Comparison of ENCODE assay signal across 27 mouse cellular contexts in the genomic region with DNA sequence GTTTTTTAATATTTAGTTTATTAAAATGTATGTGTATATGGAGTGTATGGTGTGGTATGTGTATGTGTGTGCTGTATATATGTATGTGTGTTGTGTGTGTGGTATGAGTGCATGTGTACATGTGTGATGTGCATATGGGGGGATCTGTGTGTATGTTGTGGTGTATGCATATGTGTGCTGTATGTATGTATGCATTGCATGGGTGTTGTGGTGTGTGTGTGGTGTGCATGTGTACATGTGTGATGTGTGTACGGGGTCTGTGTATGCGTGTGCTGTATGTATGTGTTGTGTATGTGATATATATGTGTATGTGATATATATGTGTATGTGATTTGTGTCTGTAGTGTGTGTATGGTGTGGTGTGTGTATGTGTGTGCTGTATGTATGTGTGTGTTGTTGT.
DNase-seq lines count a peak whose midpoint lies in the region; ATAC-seq lines count a peak whose summit lies in the region.
"Had no signal": no experiment of that assay in that cellular context is flagged by ENCODE, and none has a peak within 500 bp of the region (broad histone marks: within the 10 kb centered on the region; RNA-seq: fewer than 3 reads in every experiment).

No protein-coding gene starts in this region.

- H3K4me3 ChIP-seq in embryonic facial prominence, embryonic 12.5 days, result no peak overlapping the region
- H3K4me3 ChIP-seq in embryonic facial prominence, embryonic 10.5 days, result no peak overlapping the region
- H3K4me3 ChIP-seq in hindbrain, embryonic 16.5 days (ENCODE audit: low read length), result no peak overlapping the region
- no peak overlapping the region for H3K4me3 ChIP-seq in hindbrain, embryonic 10.5 days
- H3K4me3 ChIP-seq in lung, embryonic 15.5 days, result no peak overlapping the region
- H3K4me3 ChIP-seq in neural tube, embryonic 12.5 days, result no peak overlapping the region
- no peak overlapping the region for H3K4me3 ChIP-seq in neural tube, embryonic 15.5 days (replicated peaks)
- H3K4me3 ChIP-seq: erythroblast, embryonic 14.5 days; left cerebral cortex, adult 2 months; limb, embryonic 15.5 days; liver, embryonic 15.5 days; stomach, embryonic 15.5 days had no signal

- no peak overlapping the region for H3K9ac ChIP-seq in embryonic facial prominence, embryonic 12.5 days
- no peak overlapping the region for H3K9ac ChIP-seq in hindbrain, embryonic 16.5 days (ENCODE audit: low read depth, low read length)
- no peak overlapping the region for H3K9ac ChIP-seq in lung, embryonic 15.5 days
- no peak overlapping the region for H3K9ac ChIP-seq in neural tube, embryonic 12.5 days
- no peak overlapping the region for H3K9ac ChIP-seq in neural tube, embryonic 15.5 days (replicated peaks)
- H3K9ac ChIP-seq: limb, embryonic 15.5 days; liver, embryonic 15.5 days; lung, embryonic 14.5 days; stomach, embryonic 15.5 days had no signal

- H3K36me3 ChIP-seq in embryonic facial prominence, embryonic 12.5 days, result no peaks in the 10 kb centered on the region
- no peaks in the 10 kb centered on the region for H3K36me3 ChIP-seq in embryonic facial prominence, embryonic 10.5 days (replicated peaks)
- no peaks in the 10 kb centered on the region for H3K36me3 ChIP-seq in hindbrain, embryonic 16.5 days (ENCODE audit: control insufficient read depth, insufficient read depth, low read length)
- no peaks in the 10 kb centered on the region for H3K36me3 ChIP-seq in hindbrain, embryonic 10.5 days
- H3K36me3 ChIP-seq in lung, embryonic 15.5 days, result no peaks in the 10 kb centered on the region
- no peaks in the 10 kb centered on the region for H3K36me3 ChIP-seq in neural tube, embryonic 12.5 days
- no peaks in the 10 kb centered on the region for H3K36me3 ChIP-seq in neural tube, embryonic 15.5 days
- H3K36me3 ChIP-seq: limb, embryonic 15.5 days; liver, embryonic 15.5 days; stomach, embryonic 15.5 days had no signal

- 96% methylated on average over 2 of the region's 2 CpGs for WGBS in embryonic facial prominence, embryonic 12.5 days
- WGBS in embryonic facial prominence, embryonic 10.5 days, result 96% methylated on average over 2 of the region's 2 CpGs
- 100% methylated on average over 2 of the region's 2 CpGs for WGBS in hindbrain, embryonic 16.5 days
- 100% methylated on average over 2 of the region's 2 CpGs for WGBS in hindbrain, embryonic 10.5 days
- WGBS in lung, embryonic 15.5 days, result 87% methylated on average over 2 of the region's 2 CpGs
- 95% methylated on average over 2 of the region's 2 CpGs for WGBS in neural tube, embryonic 12.5 days
- WGBS in neural tube, embryonic 15.5 days, result 96% methylated on average over 2 of the region's 2 CpGs

- no peaks in the 10 kb centered on the region for H3K4me1 ChIP-seq in embryonic facial prominence, embryonic 12.5 days
- no peaks in the 10 kb centered on the region for H3K4me1 ChIP-seq in embryonic facial prominence, embryonic 10.5 days
- H3K4me1 ChIP-seq in hindbrain, embryonic 16.5 days (ENCODE audit: control insufficient read depth, insufficient read depth, low read depth, low read length), result no peaks in the 10 kb centered on the region
- no peaks in the 10 kb centered on the region for H3K4me1 ChIP-seq in hindbrain, embryonic 10.5 days (replicated peaks)
- H3K4me1 ChIP-seq in lung, embryonic 15.5 days, result no peaks in the 10 kb centered on the region
- H3K4me1 ChIP-seq in neural tube, embryonic 12.5 days, result no peaks in the 10 kb centered on the region
- H3K4me1 ChIP-seq in neural tube, embryonic 15.5 days, result no peaks in the 10 kb centered on the region
- H3K4me1 ChIP-seq: limb, embryonic 15.5 days; liver, embryonic 15.5 days; stomach, embryonic 15.5 days had no signal

- no peak for DNase-seq in embryonic facial prominence, embryonic 10.5 days (ENCODE audit: low spot score)
- DNase-seq in hindbrain, embryonic 10.5 days (ENCODE audit: low spot score), result no peak
- no peak for DNase-seq in lung, postnatal 10 days
- DNase-seq: adrenal gland, adult 8-10 months; cerebellum, adult 8-10 months; cerebellum, postnatal 36 days; gastrocnemius, postnatal 25 days; heart, adult 18-20 months; heart, postnatal 36 days; kidney, adult 9 months; kidney, postnatal 14 days; lung, embryonic 14.5 days; lung, postnatal 36 days; right cerebral cortex, postnatal 25 days had no signal

- ATAC-seq in embryonic facial prominence, embryonic 12.5 days (ENCODE audit: insufficient number of reproducible peaks, insufficient read depth, low FRiP score, low TSS enrichment), result 0 out of 2 replicates have a peak, but pooled peaks have one; percentile 28
- peak; percentile 37; the same call in 1 of the 2 replicates for ATAC-seq in hindbrain, embryonic 16.5 days
- peak; percentile 31; the same call in 1 of the 2 replicates for ATAC-seq in lung, embryonic 15.5 days (ENCODE audit: borderline replicate concordance, extremely low read depth, low FRiP score, low TSS enrichment)
- peak; percentile 13; the same call in 1 of the 2 replicates for ATAC-seq in neural tube, embryonic 12.5 days (ENCODE audit: low FRiP score, low read depth)
- ATAC-seq in neural tube, embryonic 15.5 days (ENCODE audit: low FRiP score), result no peak
- ATAC-seq: intestine, embryonic 16.5 days had no signal

- H3K27me3 ChIP-seq in embryonic facial prominence, embryonic 12.5 days, result no peaks in the 10 kb centered on the region
- no peaks in the 10 kb centered on the region for H3K27me3 ChIP-seq in embryonic facial prominence, embryonic 10.5 days (replicated peaks; ENCODE audit: low read depth, poor library complexity, severe bottlenecking)
- H3K27me3 ChIP-seq in hindbrain, embryonic 16.5 days (replicated peaks; ENCODE audit: control insufficient read depth, insufficient read depth, low read length), result no peaks in the 10 kb centered on the region
- H3K27me3 ChIP-seq in hindbrain, embryonic 10.5 days (ENCODE audit: insufficient read depth, poor library complexity, severe bottlenecking), result no peaks in the 10 kb centered on the region
- no peaks in the 10 kb centered on the region for H3K27me3 ChIP-seq in lung, embryonic 15.5 days
- no peaks in the 10 kb centered on the region for H3K27me3 ChIP-seq in neural tube, embryonic 12.5 days (replicated peaks)
- H3K27me3 ChIP-seq in neural tube, embryonic 15.5 days (replicated peaks), result no peaks in the 10 kb centered on the region
- H3K27me3 ChIP-seq: CH12.LX; limb, embryonic 15.5 days; liver, embryonic 15.5 days; stomach, embryonic 15.5 days had no signal

- no peak overlapping the region for H3K27ac ChIP-seq in embryonic facial prominence, embryonic 12.5 days
- H3K27ac ChIP-seq in embryonic facial prominence, embryonic 10.5 days (replicated peaks), result no peak overlapping the region
- H3K27ac ChIP-seq in hindbrain, embryonic 16.5 days (ENCODE audit: low read depth, low read length), result no peak overlapping the region
- H3K27ac ChIP-seq in hindbrain, embryonic 10.5 days, result no peak overlapping the region
- no peak overlapping the region for H3K27ac ChIP-seq in lung, embryonic 15.5 days
- H3K27ac ChIP-seq in neural tube, embryonic 12.5 days, result no peak overlapping the region
- H3K27ac ChIP-seq in neural tube, embryonic 15.5 days (replicated peaks), result no peak overlapping the region
- H3K27ac ChIP-seq: left cerebral cortex, adult 2 months; limb, embryonic 15.5 days; liver, embryonic 15.5 days; stomach, embryonic 15.5 days had no signal

- H3K9me3 ChIP-seq in embryonic facial prominence, embryonic 12.5 days, result no peaks in the 10 kb centered on the region
- no peaks in the 10 kb centered on the region for H3K9me3 ChIP-seq in embryonic facial prominence, embryonic 10.5 days
- H3K9me3 ChIP-seq in hindbrain, embryonic 16.5 days (ENCODE audit: control insufficient read depth, low read length), result no peaks in the 10 kb centered on the region
- no peaks in the 10 kb centered on the region for H3K9me3 ChIP-seq in hindbrain, embryonic 10.5 days
- no peaks in the 10 kb centered on the region for H3K9me3 ChIP-seq in lung, embryonic 15.5 days
- H3K9me3 ChIP-seq in neural tube, embryonic 12.5 days, result no peaks in the 10 kb centered on the region
- H3K9me3 ChIP-seq in neural tube, embryonic 15.5 days (replicated peaks), result no peaks in the 10 kb centered on the region
- H3K9me3 ChIP-seq: limb, embryonic 15.5 days; liver, embryonic 15.5 days; stomach, embryonic 15.5 days had no signal

- H3K4me2 ChIP-seq in embryonic facial prominence, embryonic 12.5 days (replicated peaks), result no peak overlapping the region
- H3K4me2 ChIP-seq in hindbrain, embryonic 16.5 days (ENCODE audit: low read length), result no peak overlapping the region
- H3K4me2 ChIP-seq in lung, embryonic 15.5 days, result no peak overlapping the region
- H3K4me2 ChIP-seq in neural tube, embryonic 12.5 days (replicated peaks), result no peak overlapping the region
- no peak overlapping the region for H3K4me2 ChIP-seq in neural tube, embryonic 15.5 days
- H3K4me2 ChIP-seq: heart, embryonic 11.5 days; limb, embryonic 15.5 days; liver, embryonic 15.5 days; lung, embryonic 14.5 days; stomach, embryonic 15.5 days had no signal
